Comparison of ENCODE assay signal across 8 mouse cellular contexts in the genomic region with DNA sequence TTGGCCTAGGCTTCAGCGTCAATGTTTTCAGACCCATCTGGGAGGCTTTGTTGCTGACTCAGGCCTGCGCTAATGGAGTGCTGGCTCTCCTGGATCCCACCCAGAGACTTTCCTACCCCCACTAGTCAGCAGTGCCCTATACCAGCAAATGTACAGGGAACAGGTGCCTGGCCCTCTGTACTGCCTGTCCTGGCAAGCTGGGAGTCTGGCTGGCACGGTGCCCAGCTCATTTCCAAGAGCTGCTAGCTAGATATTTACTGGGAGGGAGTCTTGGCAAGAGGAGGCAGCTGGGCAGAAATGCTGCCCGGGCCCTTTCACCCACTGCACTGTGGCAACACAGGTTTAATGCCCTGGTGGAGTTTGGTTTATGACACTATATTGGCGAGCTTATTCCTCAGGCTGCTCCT.
DNase-seq lines count a peak whose midpoint lies in the region; ATAC-seq lines count a peak whose summit lies in the region.

No protein-coding gene starts in this region.

- intact Hi-C loops in left cerebral cortex, postnatal 36 days (cut with DNase I) = no loop called here

- H3K36me3 ChIP-seq in kidney, embryonic 14.5 days (ENCODE audit: control insufficient read depth, insufficient read depth, low read length) = no peaks in the 10 kb centered on the region

- DNase-seq in adrenal gland, postnatal 4 days (ENCODE audit: low spot score in 2 of 2) = peak; percentile 50 to 62
- DNase-seq in cerebellum, postnatal 36 days = peak; percentile 98 to 99
- DNase-seq in heart, adult 8-10 months (ENCODE audit: low spot score) = peak; percentile 76
- peak; percentile 76 for DNase-seq in left cerebral cortex, postnatal 36 days (ENCODE audit: low spot score in 2 of 2)
- peak; percentile 60 for DNase-seq in ovary, postnatal 10 days (ENCODE audit: low spot score)
- DNase-seq in natural killer cell, adult 2 months (ENCODE audit: low spot score in 2 of 2) = no peak
- no peak for DNase-seq in spleen, adult 12 weeks (ENCODE audit: low spot score)

- no peaks in the 10 kb centered on the region for H3K4me1 ChIP-seq in kidney, embryonic 14.5 days (ENCODE audit: control insufficient read depth, insufficient read depth, low read length)

- H3K4me2 ChIP-seq in kidney, embryonic 14.5 days (replicated peaks; ENCODE audit: low read depth, low read length) = no peak overlapping the region

- peak; percentile 77; the same call in 1 of the 2 replicates for ATAC-seq in kidney, embryonic 14.5 days (ENCODE audit: low FRiP score, low TSS enrichment)

- no peak overlapping the region for H3K9ac ChIP-seq in kidney, embryonic 14.5 days (ENCODE audit: low read depth, low read length)

- no peaks in the 10 kb centered on the region for H3K9me3 ChIP-seq in kidney, embryonic 14.5 days (ENCODE audit: control insufficient read depth, low read length)

- H3K27me3 ChIP-seq in kidney, embryonic 14.5 days (ENCODE audit: control insufficient read depth, insufficient read depth, low read length) = no peaks in the 10 kb centered on the region

- H3K4me3 ChIP-seq in kidney, embryonic 14.5 days (ENCODE audit: low read length) = no peak overlapping the region

- H3K27ac ChIP-seq in kidney, embryonic 14.5 days (ENCODE audit: low read depth, low read length) = no peak overlapping the region

- WGBS in kidney, embryonic 14.5 days = 76% methylated on average over 5 of the region's 5 CpGs

Comparison
In these comparisons a context has a peak if more than half of its experiments do, and no peak if none do; other contexts are left out.
1. DNase-seq: peak in adrenal gland, postnatal 4 days (2 of 2), cerebellum, postnatal 36 days (2 of 2), heart, adult 8-10 months (single experiment), left cerebral cortex, postnatal 36 days (2 of 2) and ovary, postnatal 10 days (single experiment); none in natural killer cell, adult 2 months (0 of 2) and spleen, adult 12 weeks (single experiment).